Comparison of ENCODE assay signal across 11 mouse cellular contexts in genomic region chr2:166655308-166655707, GRCm38 (mm10). TPM values are rescaled to one million over a fixed set of nuclear protein-coding genes. Genes with fewer than 3 reads are reported as not detected.
DNase-seq lines count a peak whose midpoint lies in the region; ATAC-seq and TF ChIP-seq lines count a peak whose summit lies in the region.
"Had no signal": no experiment of that assay in that cellular context is flagged by ENCODE, and none has a peak within 500 bp of the region (broad histone marks: within the 10 kb centered on the region; RNA-seq: fewer than 3 reads in every experiment).

No protein-coding gene starts in this region.

- no peak overlapping the region for H3K9ac ChIP-seq in forebrain, embryonic 11.5 days (ENCODE audit: low read length)
- H3K9ac ChIP-seq in forebrain, postnatal 0 days = no peak overlapping the region

- H3K4me2 ChIP-seq in forebrain, embryonic 11.5 days (ENCODE audit: low read depth, low read length, severe bottlenecking) = no peak overlapping the region
- no peak overlapping the region for H3K4me2 ChIP-seq in forebrain, postnatal 0 days (ENCODE audit: low read depth)

- peaks cover 17% of the 10 kb centered on the region for H3K4me1 ChIP-seq in forebrain, embryonic 11.5 days (replicated peaks; ENCODE audit: control insufficient read depth, insufficient read depth, low read length)
- no peaks in the 10 kb centered on the region for H3K4me1 ChIP-seq in forebrain, postnatal 0 days (ENCODE audit: insufficient read depth)

- no peak overlapping the region for H3K4me3 ChIP-seq in forebrain, embryonic 11.5 days (ENCODE audit: low read depth, low read length)
- no peak overlapping the region for H3K4me3 ChIP-seq in forebrain, postnatal 0 days (ENCODE audit: low read depth, low read length)

- no peak for ATAC-seq in forebrain, embryonic 11.5 days (replicated peaks; ENCODE audit: low FRiP score)
- no peak for ATAC-seq in forebrain, postnatal 0 days
- ATAC-seq in granulocyte monocyte progenitor cell, adult 5-6 weeks (replicated peaks; ENCODE audit: poor library complexity, severe bottlenecking) = peak; percentile 25
- peak; percentile 4 for ATAC-seq in megakaryocyte, adult 5-6 weeks (ENCODE audit: poor library complexity, severe bottlenecking)

- TF ChIP-seq CTCF in forebrain, postnatal 0 days (IDR thresholded peaks at IDR 0.05; ENCODE audit: low read depth) = no peak

- H3K27me3 ChIP-seq in forebrain, embryonic 11.5 days (ENCODE audit: control insufficient read depth, insufficient read depth, low read length) = no peaks in the 10 kb centered on the region
- H3K27me3 ChIP-seq in forebrain, postnatal 0 days (ENCODE audit: insufficient read depth, low read length) = no peaks in the 10 kb centered on the region

- H3K36me3 ChIP-seq in forebrain, embryonic 11.5 days (ENCODE audit: control insufficient read depth, insufficient read depth, low read length) = no peaks in the 10 kb centered on the region
- H3K36me3 ChIP-seq in forebrain, postnatal 0 days (ENCODE audit: insufficient read depth) = no peaks in the 10 kb centered on the region

- 0 out of 2 replicates have a peak overlapping the region, but pooled peaks have one; percentile 25 for H3K27ac ChIP-seq in forebrain, embryonic 11.5 days (ENCODE audit: low read depth, low read length)
- H3K27ac ChIP-seq in forebrain, postnatal 0 days (ENCODE audit: low read depth, low read length) = no peak overlapping the region

- WGBS in forebrain, embryonic 11.5 days = 87% methylated on average over 4 of the region's 4 CpGs
- 80% methylated on average over 4 of the region's 4 CpGs for WGBS in forebrain, postnatal 0 days

- DNase-seq in forebrain, embryonic 11.5 days (ENCODE audit: low spot score) = no peak
- no peak for DNase-seq in forebrain, postnatal 0 days
- DNase-seq in CD4-positive, CD25-positive, alpha-beta regulatory T cell, adult 2 months (ENCODE audit: low read depth, low spot score) = peak; percentile 67
- DNase-seq in kidney, postnatal 14 days = no peak
- DNase-seq in cerebellum, postnatal 36 days = no peak
- DNase-seq in left cerebral cortex, adult 18-20 months (ENCODE audit: low spot score in 2 of 2) = no peak
- DNase-seq: adrenal gland, postnatal 14 days; cerebellum, adult 8-10 months; spleen, adult 18-20 months had no signal

- H3K9me3 ChIP-seq in forebrain, embryonic 11.5 days (ENCODE audit: control insufficient read depth, low read length) = no peaks in the 10 kb centered on the region
- no peaks in the 10 kb centered on the region for H3K9me3 ChIP-seq in forebrain, postnatal 0 days (ENCODE audit: low read length)

RNA-seq across cellular contexts. Expression of gene Prex1, which starts 58.3 kb away (rescaled TPM):
- 22.3 and 29.7 TPM in 2 replicates for polyA plus RNA-seq in forebrain, embryonic 11.5 days (2014; fragmentation: Nextera tagmentation; extraction: Ambion mirVana)
- 30.6 and 31.3 TPM in 2 replicates for total RNA-seq in forebrain, postnatal 0 days (2014; rRNA removed)
- 14.5 and 17.5 TPM in 2 replicates for polyA plus RNA-seq in forebrain, postnatal 0 days (2015; fragmentation: Nextera tagmentation; extraction: Ambion mirVana)
- 29.4 and 39.0 TPM in 2 replicates for total RNA-seq in granulocyte monocyte progenitor cell, adult 5-6 weeks (2014; fragmentation: Nextera tagmentation)
- total RNA-seq in granulocyte monocyte progenitor cell, adult 5-6 weeks (2017) = 13.4 and 15.6 TPM in 2 replicates
- 75.3 and 85.4 TPM in 2 replicates for total RNA-seq in megakaryocyte, adult 5-6 weeks (2015)
- 61.1 and 73.3 TPM in 2 replicates for total RNA-seq in megakaryocyte, adult 5-6 weeks (2017)
- 100 to 1,000 TPM in 1 of 2 experiments, 10 to 100 TPM in 1; 91.3 to 104 TPM for total RNA-seq in left cerebral cortex, adult 18-20 months (2021)

Comparison
In these comparisons a context has a peak if more than half of its experiments do, and no peak if none do; other contexts are left out.
1. ATAC-seq: peak in granulocyte monocyte progenitor cell, adult 5-6 weeks (single experiment) and megakaryocyte, adult 5-6 weeks (single experiment); none in forebrain, embryonic 11.5 days (single experiment) and forebrain, postnatal 0 days (single experiment).